Mouse (Mus musculus): ENCODE results near the gene Cer1.

- TF ChIP-seq CTCF (IDR thresholded peaks at IDR 0.05; ENCODE audit: low read depth) (no peak), EP300 (IDR thresholded peaks at IDR 0.05; ENCODE audit: low read depth) (no peak)
These were observed 28.0 kb downstream of the Cer1 start for GRCm38 (mm10) chr4:82856986-82857385.
